Mouse (Mus musculus) spleen, adult 18-20 months (tissue): Measurements from ENCODE around the gene Fcgrt.

Experiments used
- DNase-seq, 2 experiments: peaks; one replicate each; pipeline ENCODE4 v3.0.0; 2022; ENCODE audit warnings: mixed read lengths in 2 of 2

Fcgrt gene

DNA sequence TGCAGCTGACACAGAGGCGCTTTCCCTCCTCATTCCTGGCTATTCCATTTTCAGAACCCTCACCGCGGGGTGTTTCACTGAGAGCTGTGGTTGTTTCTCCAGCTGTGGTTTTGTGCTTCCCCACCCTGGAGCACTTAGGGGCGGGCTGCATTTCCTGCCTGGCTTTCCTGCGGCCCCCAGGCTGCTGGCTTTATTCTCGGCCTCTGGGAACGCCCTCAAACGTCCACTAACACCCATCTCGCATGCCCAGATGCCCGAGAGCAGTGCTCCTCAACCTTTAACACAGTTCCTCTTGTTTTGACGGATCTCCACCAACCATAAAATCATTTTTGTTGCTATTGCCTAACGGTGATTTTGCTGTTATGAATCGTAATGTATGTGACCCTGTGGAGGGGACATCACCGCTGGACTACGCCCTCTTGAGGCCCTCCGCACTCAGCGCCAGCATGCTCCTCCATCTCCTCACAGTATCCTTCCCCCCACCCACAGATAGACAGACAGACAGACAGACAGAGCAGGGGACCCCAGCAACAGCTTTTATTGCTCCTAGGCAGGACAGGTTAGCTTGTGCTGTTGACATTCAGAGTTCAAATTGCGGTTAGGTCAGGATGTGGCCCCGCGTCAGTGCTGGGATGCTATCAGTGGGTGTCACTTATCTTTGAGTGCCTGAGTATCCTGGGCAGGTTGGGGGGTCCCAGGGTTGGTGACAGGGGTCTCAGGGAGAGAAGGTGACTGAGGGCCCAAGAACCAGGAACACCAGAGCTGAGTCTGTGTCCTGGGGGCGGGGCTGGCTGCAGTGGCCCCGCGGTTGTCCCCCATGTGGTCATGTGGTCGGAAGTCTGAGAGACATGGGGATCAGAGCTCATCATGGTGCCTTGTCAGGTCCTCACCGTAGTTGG lies 21.0 kb downstream of the Fcgrt start:
- DNase-seq, result peak; percentile 57 to 61

DNA sequence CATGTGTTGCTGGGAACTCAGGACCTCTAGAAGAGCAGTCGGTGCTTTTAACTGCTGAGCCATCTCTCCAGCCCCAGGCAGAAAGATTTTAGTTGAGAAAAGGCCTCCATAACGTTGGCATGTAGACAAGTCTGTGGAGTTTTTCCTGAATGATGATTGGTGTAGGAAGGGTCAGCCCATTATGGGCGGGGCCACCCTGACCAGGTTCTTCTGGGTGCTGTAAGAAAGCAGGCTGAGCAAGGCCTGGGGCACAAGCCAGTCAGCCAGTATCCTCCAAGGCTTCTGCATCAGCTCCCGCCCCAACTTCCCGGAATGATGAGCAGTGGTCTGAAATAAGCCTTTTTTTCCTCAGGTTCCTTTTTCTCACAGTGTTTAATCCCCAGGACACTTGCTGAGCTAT lies 22.6 kb downstream of the Fcgrt start:
- no peak for DNase-seq

DNA sequence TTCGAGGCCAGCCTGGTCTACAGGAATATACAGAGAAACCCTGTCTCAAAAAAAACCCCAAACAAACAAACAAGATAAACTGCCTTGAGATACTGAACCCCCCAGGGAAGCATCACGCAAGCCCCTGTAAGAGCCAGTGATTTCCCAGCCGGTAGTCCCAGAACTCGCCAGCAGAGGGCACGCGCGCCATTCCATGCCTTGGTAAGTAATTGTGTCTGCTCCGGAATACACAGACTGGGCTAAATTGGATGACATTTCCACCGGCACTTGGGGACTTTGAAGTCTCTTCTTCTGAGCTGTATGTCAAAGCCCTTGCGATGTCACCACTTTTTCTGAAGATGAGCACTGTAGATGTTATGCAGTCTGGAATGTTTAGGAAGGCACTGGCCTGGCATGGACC lies 23.8 kb downstream of the Fcgrt start:
- peak; percentile 80 to 96 for DNase-seq

DNA sequence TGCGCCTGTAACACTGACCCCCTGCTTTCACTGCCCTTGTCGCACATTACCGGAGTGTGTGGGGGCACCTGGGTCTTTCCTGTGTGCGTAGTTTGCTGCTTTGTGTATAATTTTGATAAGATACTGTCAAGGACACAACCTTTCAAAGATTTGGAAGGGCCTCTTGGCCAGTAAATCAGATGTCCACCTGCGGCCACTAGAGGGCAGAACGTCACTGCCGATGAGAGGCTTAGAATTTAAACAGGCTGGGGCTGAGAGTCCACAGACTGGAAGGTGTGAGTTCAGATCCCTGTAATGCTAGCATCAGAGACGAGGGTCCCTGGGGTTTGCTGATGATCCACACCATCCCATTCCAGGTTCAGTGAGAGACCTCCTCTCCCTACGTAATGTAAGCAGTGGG lies 25.1 kb downstream of the Fcgrt start:
- DNase-seq, result peak; percentile 60 to 81

DNA sequence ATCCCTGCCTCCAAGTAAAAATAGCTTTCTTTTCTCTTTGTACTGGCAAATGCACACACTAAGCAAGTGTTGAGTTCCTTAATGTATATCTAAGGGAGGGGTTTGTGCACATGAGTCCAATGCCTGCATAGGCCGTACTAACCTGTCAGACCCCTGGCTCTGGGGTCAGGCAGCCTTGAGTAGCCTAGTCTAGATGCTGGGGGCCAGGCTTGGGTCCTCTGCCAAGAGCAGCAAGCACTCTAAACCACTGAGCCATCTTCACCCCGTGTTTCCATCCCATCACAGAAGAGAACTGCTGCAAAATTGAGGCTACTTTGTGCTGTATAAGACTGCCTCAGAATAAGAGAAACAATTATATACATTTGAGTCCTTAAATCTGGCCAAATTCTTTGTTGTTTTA lies 25.8 kb downstream of the Fcgrt start:
- DNase-seq, result no peak

DNA sequence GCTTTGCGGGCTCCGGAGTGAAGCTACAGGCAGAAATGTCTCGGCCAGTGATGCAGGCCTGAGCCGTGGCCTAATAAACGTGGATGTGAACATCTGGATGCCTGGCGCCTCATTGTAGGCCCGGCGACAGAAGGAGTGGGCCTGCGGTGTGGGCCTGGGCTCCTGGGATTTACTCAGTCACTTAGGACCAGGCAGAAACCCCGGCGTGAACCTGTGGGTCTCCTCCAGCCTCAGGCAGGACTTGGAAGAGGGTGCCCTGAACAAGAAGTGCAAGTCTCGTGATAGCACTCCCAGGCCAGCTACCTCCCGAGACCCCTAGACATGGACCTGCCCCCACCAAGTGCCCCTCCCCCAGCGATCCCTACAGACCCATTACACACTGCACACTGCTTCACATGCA lies 26.3 kb downstream of the Fcgrt start:
- no peak for DNase-seq

DNA sequence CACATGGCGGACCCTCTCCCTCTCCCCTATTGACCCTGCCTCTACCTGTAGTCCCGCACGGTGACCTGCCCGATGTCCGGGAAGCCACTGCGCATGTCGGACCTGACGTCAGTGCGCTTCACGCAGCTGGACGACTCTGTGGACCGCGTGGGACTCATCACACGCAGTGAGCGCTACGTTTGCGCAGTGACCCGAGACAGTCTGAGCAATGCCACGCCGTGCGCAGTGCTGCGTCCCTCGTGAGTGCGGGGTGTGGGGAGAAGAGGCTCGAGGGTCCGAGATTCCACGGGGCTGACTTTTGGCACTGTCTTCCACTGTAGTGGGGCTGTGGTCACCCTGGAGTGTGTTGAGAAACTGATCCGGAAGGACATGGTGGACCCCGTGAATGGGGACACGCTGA lies 27.1 kb downstream of the Fcgrt start:
- no peak for DNase-seq

DNA sequence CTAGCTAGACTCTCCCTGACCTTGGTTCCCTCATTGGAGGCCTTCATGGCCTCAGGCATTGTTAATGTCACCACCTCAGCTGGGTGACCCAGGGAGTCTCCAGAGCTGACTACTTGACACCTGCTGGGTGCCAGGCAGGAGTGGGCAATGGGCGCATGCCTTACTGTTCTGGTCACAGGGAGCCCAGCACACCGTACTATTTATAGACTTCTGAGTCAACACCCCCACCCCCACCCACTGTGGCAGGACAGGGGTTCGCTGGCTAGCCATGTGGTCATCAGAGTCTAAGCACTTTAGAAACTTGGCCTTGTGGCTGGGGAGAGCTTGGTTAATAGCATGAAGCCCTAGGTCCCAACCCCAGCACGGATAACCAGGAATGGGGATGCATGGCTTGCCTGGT lies 28.2 kb downstream of the Fcgrt start:
- no peak for DNase-seq

DNA sequence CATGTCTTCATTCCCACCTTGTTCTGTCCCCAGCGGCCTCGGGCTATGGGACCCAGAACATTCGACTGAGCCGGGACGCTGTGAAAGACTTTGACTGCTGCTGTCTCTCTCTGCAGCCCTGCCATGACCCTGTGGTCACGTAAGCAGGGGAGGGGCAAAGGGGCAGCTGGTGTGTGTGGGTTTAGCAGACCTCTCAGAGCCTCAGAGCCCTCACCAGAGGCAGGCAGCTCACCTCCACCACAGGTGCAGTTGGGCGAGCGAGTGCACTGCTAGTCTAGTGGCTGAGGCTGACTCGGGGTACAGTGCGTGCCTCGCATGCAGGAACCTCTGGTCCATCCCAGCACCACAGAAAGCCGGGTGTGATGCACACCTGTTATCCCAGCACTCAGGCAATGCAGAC lies 29.7 kb downstream of the Fcgrt start:
- DNase-seq, result no peak

DNA sequence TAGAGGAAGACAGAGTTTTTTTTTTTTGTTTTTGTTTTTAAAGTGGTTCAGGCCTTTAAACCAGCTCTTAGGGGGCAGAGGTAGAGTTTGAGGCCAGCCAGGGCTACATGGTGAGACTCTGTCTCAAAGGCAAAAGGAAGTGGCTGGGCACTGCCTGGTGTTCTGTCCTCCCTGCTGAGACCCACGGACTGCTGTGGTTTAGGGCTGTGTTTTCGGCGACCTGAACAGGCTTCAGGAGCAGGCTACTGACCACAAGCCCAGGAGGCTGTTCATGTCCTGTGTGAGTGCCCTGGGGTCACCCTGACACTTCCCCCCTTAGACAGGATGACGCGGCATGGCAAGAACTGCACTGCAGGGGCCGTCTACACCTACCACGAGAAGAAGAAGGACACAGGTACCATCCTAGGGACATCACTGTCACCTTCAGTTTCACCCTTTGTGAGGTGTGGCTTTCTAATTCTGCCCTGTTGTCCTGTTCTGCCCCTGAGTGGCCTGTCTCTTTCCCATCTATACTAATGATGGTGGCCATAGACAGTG lies 30.4 kb downstream of the Fcgrt start:
- no peak for DNase-seq

DNA sequence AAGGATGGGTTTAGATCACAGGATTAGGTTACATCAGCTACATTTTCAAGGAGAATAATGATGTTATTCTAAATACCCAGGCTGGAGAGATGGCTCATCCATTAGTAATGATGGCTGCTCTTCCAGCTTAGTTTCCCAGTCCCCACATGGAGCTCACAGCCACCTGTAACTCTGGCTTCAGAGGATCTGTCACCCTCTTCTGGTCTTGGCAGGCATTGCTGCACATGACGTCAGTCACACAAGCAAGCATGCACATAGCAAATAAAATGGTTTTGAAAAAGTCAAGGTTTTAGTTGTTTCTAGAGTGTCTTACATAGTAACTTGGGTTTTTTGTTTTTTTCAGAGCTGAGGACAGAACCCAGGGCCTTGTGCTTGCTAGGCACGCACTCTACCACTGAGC lies 31.4 kb downstream of the Fcgrt start:
- no peak for DNase-seq

DNA sequence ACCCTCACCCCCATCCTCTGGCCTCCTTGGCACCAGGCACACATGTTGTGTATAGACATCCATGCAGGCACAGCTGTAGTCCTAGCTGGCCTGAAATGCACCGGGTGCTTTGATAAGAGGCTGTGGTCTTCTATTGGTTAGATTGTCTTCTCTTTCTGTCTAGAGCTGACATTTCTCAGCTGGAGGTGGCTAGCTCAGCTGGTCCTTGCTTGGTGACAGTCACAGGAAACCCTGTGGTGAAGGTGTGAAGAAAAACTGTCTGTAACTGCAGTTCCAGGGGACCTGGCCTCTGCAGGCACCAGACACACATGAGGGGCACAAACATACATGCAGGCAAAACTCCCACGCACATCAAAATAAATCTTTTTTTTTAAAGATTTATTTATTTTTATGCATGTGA lies 34.0 kb downstream of the Fcgrt start:
- no peak for DNase-seq

DNA sequence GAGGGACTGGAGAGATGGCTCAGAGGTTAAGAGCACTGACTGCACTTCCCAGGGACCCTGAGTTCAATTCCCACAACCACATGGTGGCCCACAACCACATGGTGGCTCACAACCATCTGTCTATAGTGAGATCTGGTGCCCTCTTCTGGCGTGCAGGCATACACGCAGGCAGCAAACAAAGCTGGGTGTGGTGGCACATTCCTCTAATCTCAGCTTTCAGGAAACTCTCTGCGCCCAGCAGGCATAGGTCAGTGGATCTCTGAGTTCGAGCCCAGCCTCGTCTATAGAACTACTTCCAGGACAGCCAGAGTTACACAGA lies 35.7 kb downstream of the Fcgrt start:
- peak in 1 of 2 experiments; percentile 49 for DNase-seq

DNA sequence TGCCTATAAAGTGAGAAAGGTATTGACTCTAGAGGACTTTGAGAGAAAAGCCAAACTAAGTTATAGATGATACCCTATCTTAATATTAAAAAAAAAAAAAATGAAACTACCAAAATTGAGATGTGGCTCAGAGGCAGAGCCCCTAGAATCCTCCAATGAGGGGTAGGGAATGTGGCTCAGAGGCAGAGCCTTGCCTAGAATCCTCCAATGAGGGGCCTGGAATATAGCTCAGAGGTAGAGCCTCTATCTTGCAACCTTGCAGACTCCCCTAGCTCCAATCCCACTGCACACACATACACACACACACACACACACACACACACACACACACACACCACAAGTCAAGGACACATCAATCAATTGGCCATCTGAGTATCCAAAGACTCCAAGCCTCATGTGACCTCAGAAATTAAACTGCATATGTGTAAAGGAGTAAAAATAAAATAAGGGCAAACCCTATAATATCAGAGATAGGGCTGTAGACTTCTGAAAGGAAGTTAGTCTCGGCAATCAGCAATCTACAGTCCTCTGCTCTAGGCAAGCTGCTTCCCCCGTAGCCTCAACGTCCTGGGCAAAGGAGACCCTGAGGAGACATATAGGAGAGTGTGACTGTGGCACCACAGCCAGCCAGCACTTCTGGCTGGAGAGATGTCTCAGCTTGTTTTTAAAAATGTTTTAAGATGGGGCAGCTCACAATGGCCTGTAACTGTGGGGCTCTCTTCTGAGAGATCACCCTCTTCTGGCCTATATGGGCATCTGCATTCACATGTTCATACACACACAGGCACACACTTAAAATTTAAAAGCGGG lies 36.3 kb downstream of the Fcgrt start:
- no peak for DNase-seq

DNA sequence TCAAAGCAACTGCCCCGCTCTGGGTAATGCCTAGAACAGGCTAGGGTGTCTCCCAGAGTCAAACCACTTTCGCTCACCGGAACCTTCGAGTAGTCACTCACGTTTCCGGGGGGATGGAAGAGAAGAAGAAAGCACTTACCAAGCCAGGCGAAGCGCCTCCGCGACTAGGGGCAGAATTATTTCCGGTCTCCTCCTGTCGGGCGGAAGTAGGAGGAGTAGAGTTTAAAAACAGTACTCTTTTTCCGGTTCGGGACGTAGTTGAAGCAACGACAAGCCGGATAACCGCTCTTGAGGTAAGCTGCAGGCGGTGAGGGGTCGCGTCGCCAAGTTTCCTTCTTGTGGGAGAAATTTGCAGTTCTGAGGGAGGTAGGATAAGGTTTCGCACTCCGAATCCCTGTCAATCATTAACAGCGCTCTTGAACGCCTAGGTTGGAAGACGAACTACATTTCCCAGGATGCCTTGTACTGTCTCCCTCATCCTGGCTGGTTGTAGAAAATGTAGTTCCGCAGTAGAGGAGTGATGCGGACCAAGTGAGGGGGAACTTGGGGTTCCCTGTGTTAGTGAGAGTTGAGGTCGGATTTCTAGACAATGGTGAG lies 41.3 kb downstream of the Fcgrt start, which contains the start of the genes Nosip and Prrg2:
TSS of gene Nosip (plus strand) at position 191 of the 597 bp plus-strand sequence.
TSS of gene Prrg2 (minus strand) at position 439 of the 597 bp plus-strand sequence.
- peak; percentile 85 to 91 for DNase-seq

DNA sequence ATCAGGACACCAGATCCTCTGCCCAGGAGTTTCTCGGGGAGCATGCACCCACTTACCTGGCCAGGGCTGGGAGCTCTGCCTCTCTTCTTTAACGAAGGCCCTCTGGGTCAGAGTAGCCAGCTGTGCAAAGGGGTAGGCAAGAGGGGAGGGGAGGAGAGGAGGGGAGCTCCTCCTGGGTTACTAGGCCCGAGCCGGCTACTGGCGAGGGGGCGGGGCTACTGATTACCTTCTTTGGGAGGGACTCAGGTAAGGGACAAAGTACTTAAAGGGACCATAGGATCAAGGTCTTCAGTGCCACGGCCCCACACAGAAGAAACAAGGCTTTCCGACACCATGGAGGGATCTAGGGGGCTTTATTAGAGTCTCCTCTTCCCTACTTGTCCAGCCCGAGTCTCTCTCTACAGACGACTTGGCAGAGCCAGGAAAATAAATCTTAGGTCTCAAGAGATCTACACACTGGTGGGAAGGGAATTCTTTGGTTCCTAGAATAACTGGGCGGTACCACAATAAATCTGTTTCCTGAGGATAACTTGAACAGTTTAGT lies 42.0 kb downstream of the Fcgrt start:
- DNase-seq, result no peak

DNA sequence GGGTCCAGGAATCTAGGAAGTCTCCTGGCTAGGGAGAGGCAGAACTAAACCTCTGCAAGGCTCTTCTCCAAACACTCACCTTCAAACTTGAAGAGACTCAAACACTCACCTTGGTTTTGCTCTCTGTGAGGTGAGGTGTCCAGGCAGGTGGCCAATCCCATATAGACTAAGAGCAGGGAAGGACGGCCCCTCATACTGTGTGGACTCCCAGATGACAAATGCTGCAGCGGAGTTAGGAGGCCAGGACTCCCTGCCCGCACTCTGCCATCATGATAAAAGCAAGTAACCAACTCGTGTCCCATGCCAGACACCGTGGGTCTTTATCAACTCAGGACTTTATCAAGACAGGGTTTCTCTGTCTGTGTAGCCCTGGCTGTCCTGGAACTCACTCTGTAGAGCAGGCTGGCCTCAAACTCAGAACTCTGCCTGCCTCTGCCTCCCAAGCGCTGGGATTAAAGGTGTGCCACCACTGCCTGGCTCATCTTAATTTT lies 43.0 kb downstream of the Fcgrt start:
- no peak for DNase-seq

DNA sequence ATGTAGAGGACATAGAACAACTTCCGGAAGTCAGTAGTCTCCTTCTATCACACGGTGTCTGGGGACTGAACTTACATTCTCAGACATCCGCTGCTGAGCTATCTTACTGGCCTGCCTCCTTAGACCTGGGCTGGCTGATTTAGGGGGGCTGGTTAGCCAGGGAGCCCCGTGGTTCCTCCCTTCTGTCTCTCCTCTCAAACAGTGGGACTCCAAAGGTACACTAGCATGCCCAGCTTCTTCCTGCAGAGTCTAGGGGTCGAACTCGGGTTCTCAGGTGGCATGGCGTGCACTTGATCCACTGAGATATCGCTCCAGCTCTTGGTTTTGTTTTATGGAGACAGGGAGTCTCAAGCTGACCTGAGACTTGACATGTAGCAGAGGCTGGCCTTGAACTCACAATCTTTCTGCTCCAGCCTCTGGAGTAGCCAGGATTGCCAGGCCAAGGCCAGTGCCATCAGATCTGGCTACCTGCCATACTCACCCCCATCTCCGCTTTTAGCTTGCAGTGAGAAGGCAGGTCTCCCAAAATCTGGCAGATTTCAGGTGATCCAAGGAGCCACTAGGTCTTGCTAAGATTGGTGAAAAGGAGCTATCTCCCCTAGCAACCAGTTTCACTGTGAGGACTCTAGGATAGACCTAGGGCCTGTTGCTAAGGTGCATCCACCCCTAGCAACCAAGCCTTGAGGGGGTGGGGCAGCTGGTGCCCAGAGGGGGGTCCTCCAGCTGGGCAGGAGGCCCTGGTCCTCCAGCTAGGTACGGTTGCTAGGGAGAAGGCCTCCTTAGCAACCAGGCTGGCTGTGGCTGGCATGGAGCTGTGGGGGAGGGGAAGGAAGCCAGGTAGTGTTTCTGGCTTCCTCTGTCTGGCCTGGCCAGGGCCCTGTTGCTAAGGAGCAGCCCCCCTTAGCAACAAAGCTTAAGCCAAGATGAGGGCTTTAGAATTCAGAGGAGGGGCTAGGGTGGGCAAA lies 44.8 kb downstream of the Fcgrt start:
- DNase-seq, result no peak

DNA sequence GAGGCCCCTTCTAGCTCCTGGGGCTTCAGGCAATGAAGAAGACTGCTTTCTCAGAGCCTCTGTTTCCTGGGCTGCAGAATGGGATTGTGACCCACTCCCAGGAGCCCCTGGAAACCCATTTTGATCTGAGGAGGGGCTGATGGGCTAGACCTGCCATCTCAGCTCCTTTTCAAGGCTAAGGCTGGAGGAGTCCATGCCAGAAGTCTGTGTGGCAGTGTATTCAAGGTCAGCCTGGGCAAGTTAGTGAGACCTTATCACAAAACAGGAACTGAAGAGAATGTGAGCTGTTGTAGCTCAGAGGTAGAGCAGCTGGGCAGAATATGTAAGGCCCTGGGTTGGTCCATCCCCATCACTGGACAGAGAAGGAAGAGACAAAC lies 46.7 kb downstream of the Fcgrt start:
- no peak for DNase-seq

DNA sequence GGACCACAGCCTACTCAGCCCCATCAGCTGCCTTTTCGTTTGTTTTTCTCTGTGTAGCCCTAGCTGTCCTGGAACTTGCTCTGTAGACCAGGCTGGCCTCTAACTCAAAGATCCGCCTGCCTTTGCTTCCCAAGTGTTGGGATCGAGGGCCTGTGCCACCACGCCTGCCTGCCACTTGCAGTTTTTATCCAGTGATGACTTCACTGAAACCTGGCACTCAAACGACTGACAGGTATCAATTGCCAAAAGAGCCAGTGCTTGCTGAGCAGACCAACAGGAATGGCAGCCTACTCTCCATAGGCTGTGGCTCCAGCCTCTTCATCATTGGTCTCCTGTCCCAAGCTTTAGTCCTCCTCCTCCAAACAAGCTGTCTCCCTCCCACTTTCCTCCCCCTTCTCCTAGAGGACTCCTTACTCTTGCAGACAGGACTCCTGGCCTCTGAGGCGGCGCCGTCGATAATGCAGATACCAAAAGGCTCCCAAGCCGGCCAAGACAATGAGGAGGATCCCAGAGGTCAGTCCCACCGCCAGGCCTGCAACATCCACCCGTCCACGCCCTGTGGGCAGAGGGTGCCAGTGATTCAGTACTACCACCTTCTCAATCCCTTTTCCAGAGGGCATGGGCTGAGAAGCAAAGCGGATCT lies 47.2 kb downstream of the Fcgrt start:
- no peak for DNase-seq

DNA sequence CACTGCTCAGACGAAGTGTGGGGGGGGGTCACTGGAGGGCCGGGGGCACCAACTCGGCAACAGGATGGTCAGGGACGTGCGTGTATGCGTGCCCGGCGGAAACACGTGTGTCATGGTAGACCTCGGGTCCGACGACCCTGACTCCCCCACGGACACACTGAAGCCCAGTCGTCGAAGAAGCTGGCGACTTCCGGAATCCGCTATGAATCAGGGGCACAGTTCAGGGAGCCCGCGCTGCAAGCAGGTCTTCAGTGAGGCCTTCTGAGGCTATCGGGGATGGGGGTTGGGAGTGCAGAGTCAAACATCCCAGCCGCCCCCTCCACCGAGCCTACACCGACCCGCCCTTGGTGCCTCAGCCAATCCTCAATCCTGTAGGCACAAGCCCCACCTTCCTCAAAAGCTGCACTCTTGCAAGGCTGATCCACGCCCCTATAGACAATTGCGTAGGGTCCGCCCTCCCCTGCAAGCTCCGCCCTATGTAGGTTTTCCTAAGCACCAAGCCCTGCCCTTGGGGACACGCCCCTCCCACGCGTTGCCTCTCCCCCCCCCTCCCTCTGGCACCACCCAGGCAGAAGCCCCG lies 49.6 kb downstream of the Fcgrt start:
- peak; percentile 91 to 94 for DNase-seq
